Mouse (Mus musculus): Measurements from ENCODE around the gene Lin37.

The Lin37 gene

DNA sequence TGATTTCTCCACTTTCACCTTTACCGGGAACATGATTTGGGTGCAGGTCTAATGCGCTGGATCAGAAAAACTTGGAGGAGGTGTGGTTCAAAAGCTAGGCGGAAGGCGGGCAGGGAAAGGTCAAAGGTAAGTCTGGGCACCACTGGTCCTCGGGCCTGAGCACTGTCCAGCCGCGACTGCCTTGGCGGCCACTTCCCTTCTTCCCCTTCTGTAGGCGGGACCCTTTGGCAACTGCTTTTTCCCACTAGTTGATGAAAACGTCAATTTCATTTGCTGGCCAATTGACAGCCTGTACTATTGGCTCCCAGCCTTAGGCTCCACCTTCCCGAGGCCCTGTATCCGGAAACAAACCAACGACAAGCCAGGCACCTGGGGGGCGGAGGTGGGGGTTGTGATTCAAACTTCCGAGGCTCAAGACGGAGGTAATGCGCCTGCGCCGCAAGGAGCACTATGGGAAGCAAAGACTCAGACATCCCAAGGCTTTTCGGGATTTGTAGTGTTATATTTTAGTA lies at the start of gene Lin37:
TSS of gene Lin37 (minus strand) at position 396 of the 512 bp plus-strand sequence.
- in situ Hi-C loops (cut with MboI, MseI), result loop anchor here in 1 of 2 experiments (10.0 kb wide), 1 partner anchor 465 kb away; the partner anchor contains the start of genes Gm26920, Zfp260 and Zfp566

DNA sequence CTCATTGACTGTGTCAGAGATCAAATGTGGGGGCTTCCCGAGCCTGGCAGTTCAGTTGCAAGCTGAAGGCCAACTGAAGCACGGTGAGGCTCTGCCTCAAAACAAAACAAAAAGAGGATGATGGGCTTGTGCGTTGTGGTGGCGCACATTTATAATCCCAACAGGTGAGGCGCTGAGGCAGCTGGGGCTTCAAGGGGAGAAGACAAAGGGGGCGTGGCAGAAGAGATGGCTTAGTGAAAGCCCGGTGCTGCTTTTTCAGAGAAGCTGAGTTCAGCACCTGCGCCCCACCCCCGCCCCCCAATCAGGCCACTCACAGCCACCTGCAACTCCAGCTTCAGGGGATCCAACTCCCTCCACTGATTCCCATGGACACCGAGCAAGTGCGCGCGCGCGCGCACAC lies 48.8 kb upstream of the Lin37 start:
- in situ Hi-C loops (cut with MboI, MseI), result no loop called here

DNA sequence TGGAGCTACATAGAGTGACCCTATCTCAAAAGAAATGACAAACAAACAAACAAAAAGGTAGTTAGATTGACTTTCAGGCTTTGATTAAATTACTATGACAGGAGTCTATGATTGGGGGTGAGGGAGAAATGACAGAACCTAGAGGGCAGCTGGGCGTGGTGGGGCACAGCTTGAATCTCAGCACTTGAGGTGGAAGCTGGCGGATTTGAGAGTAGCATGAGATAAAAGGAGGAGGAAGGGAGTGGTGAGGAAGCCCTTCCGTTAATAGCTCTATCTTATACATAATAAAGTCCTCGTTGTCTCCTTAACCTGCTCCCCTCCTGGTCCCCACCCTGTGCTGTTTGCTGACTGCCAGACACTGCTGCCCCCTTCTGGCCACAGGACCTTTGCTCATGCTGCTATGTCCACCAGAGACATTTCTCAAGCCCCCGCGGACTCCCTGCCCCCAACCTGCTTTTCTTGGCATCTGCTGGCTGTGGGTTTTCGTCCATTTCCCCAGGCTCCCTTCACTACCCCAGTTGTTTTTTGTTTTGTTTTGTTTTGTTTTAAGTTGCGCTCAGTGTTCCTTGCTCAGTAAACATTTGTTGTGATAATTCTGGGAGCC lies 48.2 kb upstream of the Lin37 start:
- in situ Hi-C loops (cut with MboI, MseI), result no loop called here

DNA sequence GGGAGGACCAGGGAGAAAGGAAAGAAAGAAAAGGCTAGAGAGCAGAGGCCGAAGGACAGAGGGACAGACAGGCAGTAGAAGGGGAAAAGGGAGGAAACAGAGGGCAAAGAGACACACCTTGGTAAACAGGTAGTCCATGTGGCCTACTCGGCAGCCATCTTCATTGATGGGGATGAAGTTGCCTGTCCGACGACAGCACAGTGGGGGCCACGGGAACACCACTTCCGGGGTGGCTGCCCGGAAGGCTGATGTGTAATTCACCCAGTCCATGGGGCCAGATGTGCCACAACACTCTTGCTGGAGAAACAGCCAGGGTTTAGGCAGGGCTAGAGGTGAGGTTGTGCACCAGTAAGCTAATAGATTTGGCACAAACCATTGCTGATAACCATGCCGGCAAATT lies 45.3 kb upstream of the Lin37 start:
- in situ Hi-C loops (cut with MboI, MseI), result no loop called here

DNA sequence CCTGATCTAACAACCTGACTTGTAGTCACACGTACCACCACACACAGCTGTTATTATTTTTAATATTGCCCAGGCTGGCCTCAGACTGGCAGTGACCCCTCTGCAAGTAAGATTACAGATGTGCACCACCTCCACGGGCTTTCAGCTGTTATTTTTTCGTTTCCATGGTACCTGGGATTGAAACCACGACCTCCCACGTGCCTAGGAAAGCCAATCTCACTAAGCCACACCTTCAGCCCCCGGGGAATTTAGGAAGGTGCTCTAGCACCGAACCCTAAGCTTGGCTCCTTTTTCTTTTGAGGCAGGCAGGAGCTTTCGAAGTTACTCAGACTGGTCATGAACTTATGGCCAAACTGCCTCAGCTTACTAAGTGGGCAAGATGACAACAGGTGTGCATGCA lies 44.8 kb upstream of the Lin37 start:
- in situ Hi-C loops (cut with MboI, MseI), result no loop called here

DNA sequence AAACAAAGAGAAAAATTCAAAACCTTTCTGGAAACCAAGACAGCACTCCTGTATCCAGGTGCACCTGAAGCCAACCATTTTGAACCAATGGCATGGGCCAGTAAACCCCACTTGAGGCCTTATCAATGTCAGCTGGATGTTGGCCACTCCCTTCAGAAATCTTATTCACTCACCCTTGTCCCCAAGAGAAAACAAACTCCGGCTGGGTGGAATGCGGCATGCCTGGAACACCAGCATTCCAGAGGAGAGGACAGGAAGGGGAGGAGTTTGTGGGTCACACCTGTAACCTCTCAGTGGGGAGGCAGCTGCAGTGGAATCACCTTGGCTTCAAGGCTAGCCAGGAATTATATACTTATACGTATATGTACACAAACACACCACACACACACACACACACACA lies 42.9 kb upstream of the Lin37 start:
- in situ Hi-C loops (cut with MboI, MseI), result no loop called here

DNA sequence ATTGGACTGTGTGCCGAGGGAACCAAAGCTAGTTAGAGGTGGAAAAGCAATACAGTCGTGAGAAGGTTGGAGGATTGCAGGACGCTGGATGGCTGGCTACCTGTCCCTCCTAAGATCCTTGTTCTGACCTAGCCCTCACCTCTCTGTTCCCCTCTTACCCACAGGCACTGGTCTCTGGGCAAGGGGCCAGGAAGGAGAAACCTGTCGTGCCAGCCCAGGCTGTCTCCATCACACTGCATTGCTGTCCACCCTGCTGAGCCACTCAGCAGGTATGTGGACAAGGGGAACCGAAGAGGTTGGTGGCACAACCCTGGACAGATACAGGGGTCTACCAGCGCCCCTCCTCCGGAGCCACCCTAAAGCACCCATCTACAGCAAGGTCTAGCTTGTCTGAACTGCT lies 41.0 kb upstream of the Lin37 start:
- in situ Hi-C loops (cut with MboI, MseI), result no loop called here

DNA sequence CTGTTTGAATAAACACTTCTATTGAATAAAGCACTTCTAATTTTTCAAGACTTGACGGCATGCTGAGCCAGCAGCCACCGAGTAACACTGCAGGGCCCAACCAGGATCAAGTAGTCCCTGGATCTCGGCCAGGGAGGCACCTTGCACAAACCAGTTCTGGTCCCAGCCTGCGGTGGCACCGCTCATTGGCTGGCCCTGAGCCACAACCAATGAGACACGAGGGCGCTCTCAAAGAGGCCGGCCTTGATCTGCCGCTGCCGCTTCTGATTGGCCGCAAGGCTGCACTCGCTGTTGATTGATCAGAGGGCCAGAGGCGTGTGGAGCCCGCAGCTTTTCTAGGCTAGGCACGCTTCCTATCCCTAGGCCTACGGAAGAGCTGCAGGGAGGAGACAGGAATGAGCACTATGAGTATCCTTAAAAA lies 40.3 kb upstream of the Lin37 start:
- in situ Hi-C loops (cut with MboI, MseI), result no loop called here

DNA sequence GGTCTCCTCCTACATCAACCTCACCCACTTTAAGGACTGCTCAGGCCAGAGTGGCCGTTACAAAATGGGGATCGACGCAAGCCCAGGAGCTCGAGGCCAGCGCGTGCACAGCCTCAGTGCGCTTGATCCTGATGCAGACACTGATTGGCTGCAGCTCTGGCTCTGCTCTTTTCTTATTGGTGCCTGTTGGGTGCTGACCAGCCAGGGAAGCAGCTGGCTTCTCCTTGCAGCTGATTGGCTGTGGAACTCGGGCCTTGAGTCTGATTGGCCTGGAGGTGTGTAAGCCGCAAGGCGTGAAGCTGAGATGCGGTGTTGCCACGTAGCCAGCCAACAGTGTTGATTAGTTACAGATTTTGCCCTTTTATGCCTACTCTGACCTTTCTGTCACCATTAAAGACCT lies 39.1 kb upstream of the Lin37 start, which contains the start of gene Zbtb32:
TSS of gene Zbtb32 (minus strand) at position 124 of the 400 bp plus-strand sequence.
- in situ Hi-C loops (cut with MboI, MseI), result no loop called here

DNA sequence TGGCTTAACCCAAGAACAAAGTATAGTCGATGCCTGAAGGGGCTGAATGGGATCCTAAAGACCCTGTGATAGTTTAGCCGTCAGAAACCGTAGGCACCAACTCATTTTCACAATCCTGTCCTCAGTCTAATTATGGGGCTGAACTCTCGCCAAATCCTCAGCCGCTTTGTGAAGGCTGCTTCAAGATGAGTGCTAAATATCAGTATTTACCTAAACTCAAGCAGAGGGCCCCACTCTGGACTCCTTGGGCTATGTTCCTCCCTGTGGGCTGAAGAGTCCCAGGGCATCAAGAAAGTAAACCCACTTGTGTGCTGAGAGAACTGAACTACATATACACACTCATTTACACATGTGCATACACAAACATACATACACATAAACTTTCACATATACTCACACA lies 37.2 kb upstream of the Lin37 start:
- in situ Hi-C loops (cut with MboI, MseI), result no loop called here

DNA sequence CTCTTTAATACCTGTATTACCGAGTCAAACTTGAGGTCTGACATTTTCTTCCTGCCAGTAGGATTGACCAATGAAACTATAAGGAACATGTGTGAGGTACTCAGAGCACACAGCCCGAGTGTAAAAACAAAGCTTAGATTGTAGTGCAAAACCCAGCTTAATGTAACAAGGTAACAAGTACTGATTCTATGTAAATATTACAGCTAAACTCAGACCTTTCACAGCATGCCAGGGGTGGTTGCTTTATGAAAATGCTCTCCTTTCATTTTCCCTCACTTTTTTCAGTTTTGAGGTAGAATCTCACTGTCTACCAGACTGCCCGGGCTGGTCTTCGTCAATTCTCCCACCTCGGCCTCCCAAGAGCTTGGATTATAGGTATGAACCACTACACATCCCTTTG lies 36.5 kb upstream of the Lin37 start:
- in situ Hi-C loops (cut with MboI, MseI), result no loop called here

DNA sequence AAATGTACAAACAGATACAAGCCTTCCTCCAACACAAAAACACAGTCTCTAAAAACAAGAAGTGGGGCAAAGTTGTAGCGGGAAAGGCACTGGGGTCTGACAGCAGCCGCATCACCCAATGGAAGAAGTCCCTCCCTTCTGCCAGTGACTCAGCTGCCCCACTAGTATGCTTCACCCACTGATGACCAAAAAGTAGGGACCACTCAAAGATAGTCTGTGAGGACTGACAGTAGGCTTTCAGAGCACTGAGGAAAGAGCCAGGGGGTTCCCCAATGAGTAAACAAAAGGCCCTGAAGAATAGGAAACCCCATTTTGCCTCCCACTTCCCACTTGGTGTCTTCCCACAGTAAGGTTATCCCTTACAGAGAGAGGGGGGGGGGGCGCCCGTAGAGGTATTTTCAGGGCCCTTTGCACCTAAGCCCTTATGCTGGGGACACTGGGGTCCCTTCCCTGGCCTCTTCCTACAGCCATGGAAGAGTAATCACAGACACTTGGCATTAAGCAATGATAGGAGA lies 34.9 kb upstream of the Lin37 start:
- in situ Hi-C loops (cut with MboI, MseI), result no loop called here

DNA sequence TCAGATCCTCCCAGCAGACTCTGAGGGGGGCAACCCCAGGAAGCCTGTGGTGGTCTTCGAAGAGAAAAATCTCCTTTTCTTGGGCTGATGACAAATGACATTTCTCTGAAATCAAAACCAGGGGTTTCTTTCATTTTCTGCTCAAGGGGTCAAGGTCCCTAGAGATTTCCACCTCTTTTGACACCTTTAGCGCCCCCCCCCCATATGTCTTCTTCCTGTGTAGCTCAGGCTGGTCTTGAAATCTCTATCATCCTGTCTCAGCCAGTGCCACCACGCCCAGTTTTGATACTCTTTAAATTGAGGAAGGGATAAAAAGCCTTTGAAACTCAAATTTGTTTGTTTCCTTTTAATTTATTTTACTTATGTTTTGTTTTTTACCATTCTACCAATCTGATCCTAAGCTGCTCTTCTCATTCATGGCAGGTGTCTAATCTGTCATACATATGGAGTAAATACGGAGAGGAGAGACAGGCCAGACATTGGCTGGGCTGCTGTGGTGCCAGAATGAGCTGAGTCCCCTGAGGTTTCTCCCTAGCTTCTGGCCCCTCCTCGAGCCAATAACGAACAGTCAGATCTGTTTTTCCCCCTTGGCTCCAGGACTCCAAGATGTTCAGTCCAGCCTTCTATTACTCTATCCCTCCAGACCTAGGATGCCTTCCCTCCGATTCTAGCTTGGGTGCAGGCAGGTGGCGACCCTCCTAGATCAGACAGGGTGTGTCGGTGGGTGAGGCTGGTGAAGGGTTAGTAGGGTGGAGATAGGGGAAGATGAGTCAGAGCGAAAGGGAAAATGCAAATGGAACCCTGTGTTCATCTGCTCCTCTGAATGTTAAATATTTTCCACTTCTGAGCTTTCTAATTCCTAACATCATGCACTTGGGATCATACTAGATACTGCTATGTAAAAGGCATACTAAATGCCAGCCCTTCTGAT lies 34.2 kb upstream of the Lin37 start:
- in situ Hi-C loops (cut with MboI, MseI), result no loop called here

DNA sequence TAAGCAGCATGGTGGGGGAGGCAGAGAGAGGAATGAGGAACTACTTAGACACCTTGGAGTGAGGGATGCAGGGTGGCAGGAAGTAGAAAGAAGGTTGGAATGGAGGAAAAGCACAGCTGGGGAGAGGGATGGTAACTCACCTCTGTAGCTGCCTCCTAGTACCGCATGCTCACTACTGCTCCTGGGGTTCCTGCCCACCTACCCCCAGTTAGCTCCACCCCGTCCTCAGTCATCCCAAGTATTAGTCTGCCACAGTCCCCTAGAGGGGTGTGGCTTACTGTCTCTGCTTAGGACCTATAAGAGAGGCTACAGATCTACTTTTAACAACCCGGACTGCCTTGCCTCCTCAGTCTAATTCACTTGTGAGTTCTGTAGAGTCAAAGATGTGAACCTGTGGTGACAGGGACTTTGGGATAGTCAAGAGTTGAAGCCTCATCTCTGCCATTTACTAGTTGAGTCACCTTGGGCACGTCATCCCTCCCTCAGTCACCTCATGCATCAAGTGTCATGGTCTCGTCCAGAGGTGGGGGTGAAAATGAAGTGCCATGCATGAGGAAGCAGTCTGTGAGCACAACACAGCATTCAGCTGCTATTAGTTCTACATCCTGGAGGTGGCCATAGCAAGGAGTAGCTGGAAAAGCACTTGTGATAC lies 33.3 kb upstream of the Lin37 start:
- in situ Hi-C loops (cut with MboI, MseI), result no loop called here

DNA sequence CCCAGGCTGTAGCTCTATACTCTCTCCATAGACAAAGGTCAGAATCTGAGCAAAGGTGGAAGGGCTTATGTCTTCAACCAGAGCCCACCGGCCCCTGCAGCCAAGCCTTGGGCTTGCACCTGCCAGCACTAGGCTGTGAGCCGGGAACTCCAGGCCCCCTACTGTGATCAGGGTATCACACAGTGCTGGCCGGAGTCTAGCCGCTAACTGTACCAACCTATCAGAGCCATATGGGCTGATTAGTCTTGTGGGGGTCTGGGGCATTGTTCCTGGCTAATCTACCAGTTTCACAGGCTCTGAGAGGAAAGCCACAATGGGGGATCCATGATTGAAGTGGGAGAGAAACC lies 31.9 kb upstream of the Lin37 start:
- in situ Hi-C loops (cut with MboI, MseI), result no loop called here

DNA sequence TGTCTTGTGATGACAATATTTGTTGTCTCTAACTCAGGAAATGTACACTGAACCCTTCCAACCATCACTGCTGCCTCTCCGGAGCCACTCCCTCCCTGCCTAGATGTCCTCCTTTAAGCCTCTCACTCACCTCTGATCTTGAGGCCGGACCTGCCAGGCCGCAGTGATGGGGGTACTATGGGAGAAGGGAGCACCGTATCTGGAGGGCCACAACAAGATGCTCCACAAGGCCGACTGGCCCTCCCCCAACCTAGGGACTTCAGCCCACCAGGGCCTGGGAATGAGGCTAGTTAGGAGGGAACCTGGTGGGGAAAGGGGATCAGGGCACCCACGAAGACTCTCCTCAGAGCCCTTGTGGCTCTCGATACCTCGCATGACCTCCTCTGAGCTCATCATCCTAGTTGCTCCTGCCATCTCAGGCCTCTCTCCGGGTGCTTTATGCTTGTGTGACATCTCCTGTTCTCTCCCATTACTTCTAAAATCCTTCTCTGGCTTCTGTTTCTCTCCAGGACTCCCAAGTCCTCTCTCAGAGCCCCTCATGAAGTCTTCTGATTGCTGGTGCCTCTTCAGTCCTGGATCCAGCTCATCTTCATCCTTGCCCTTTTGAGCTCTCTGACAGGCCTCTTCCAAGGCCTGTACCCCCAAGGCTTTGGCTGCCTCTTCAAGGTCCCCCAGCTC lies 31.4 kb upstream of the Lin37 start:
- in situ Hi-C loops (cut with MboI, MseI), result no loop called here

DNA sequence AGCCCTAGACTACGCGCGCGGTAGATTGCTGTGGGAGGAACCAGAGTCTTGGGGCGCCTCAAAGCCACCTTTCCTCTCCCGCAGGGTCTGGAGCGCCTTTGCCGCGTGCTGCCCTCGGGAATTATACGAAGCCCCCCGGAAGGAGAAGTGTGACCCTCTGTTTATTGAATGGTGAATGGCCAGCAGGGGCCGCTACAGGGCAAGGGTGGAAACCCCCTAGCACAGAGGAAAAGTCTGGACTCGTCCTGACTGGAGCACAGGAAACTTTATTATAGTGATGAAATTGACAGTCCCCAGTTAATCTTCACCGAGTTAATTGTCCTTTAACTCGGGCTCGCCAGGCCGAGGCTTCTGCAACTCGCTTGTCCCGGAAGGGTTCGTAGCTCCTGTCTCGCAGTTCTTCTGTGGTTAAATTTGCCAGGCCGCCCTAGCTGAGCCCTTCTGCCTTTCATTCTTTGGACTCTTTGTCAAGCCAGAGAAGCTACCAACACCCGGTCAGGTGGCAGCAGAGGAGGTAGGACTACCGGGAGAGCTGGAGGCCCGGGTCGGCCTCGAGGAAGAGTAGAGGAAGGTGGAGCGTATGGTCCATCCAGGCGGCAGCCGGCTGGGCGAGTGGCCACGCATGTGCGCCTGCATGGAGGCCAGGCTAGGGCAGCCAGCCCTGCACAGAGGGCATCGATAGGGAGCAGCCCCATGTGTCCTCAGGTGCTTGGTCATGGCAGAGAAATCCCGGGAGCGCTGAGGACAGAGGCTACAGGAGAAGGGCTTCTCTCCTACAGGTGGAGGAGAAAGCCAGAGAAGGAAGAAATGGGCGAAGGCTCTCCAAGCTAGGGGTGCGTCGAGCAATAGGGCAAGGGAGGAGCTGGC lies 30.0 kb upstream of the Lin37 start:
- in situ Hi-C loops (cut with MboI, MseI), result no loop called here

DNA sequence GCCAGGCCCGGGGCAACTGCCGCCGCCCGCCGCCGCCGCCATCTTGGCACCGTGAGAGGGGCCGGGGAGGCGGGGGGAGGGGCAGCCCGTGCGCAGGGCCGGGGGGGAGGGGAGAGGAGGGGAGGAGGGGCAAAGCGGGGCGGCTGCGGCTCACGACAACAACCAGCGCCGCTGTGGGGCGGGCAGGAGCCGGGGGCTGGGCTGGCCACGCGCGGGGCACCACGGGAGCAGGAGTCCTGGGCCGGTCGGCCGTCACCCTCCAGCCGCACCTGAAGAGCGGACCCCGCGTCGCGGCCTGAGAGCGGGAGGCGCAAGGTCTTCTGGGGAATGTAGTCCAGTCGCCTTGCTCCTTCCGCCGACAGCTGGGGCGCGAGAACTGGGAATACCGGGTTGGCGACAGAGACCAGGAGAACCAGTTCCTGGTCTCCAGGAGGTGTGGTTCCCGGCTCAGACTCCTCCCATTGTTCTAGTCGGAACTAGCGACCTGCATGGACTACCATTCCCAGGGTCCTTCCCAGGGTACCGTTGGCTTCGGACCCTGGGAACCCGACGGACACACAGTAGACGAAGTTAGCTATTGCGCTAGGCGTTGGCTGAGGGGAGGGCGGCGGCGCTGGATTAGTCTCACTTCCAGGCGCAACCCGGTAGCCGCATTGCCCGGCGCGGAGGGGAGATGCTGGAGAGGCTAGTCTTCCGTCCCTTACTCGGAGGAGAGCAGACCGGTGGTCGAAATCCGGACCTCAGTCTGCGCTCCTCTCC lies 29.2 kb upstream of the Lin37 start, which contains the start of gene Kmt2b:
TSS of gene Kmt2b (minus strand) at position 51 of the 759 bp plus-strand sequence.
- in situ Hi-C loops (cut with MboI, MseI), result no loop called here

DNA sequence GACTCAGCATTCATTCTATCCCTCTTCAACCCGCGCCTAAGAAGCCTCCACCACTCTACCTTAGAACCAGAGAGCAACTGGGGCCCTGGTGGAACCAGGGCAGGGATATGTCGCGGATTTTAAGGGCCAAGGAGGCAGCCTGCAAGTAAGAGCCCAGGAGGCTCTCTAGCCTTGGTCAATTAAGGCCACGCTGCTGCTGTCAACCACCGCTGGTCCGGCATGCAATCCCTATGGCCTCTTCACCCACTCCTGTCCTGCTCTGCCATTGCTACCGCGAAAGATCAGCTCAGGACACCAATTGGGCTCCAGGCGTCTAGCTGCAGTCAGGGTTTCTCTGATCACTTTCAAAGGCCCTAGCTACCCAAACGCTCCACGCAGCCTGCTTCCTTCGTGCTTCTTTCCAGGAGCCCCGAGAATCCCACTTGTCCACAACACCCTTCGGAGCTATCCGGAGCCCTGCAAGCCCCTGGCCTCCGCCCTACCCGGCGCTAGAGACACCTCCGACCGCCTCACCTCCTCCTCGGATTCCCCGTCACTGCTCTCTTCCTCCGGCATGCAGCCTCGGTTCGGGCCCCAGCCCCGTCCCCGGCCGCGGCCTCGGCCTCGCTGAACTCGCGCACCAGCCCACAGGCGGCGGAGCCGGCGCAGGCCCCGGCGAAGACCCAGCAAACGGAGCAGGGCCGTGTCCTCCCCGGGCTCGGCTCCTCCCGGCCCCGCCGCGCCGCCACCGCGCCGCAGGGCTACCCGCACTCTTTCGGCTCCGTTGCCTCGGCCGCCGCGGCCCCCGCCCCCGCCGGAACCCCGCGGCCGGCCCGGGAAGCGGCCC lies 28.4 kb upstream of the Lin37 start:
- in situ Hi-C loops (cut with MboI, MseI), result no loop called here
